Mouse (Mus musculus): Measurements from ENCODE around the gene Tfap2a.

DNA sequence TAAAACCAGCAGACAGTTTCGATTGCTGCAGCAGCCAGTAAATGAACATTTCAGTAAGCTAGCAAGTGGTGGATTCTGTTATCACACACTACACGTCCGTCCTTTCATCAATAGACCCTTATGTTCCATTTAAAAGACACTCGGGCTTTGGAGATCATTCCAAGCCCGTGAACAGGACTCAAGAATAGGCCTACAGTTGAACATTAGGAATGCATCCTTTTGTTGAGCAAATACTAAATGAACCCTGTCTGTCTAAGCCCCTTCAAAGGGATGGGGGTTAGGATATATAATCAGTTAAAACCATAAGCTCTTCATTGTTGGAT, 14.6 kb downstream of the Tfap2a start:
- TF ChIP-seq POLR2AphosphoS2 (IDR thresholded peaks at IDR 0.05; ENCODE audit: insufficient read length, low read depth) (no peak), TCF3 (IDR thresholded peaks at IDR 0.05; ENCODE audit: insufficient read length, low read depth) (no peak), TCF12 (IDR thresholded peaks at IDR 0.05; ENCODE audit: insufficient read depth, poor library complexity, severe bottlenecking) (no peak)
